Mouse (Mus musculus) left cerebral cortex, postnatal 36 days (tissue): ENCODE measurements around the gene Arhgap28. TPM values are rescaled to one million over a fixed set of nuclear protein-coding genes. Genes with fewer than 3 reads are reported as not detected.

Experiments
- DNase-seq, 2 experiments: peaks; one replicate each; pipeline ENCODE4 v3.0.0; 2021 to 2022; ENCODE audit warnings: low spot score in 2 of 2, mixed read lengths in 1 of 2
- intact Hi-C: fragments of 180-260 bp; cut with DNase I; formaldehyde crosslinking; loops from one replicate; pipeline ENCODE4 v1.15.1; 2025
- total RNA-seq, 2 experiments: library from RNA; stranded (reverse); gene quantifications; 2 replicates each; pipeline ENCODE4 v1.2.3; 2021

Arhgap28 gene
- total RNA-seq, 2 experiments from 2014 or later, result 0.43 to 0.44 TPM

GRCm38 (mm10) chr17:67948601-67949000 is 55.3 kb downstream of the Arhgap28 start:
- intact Hi-C loops, result no loop called here
- no peak for DNase-seq

- DNase-seq, result no peak
- intact Hi-C loops, result no loop called here
Observed at GRCm38 (mm10) chr17:67945453-67945852, 58.5 kb downstream of the Arhgap28 start.

- intact Hi-C loops, result no loop called here
- no peak for DNase-seq
Observed at GRCm38 (mm10) chr17:67944256-67944655, 59.7 kb downstream of the Arhgap28 start.

GRCm38 (mm10) chr17:67941026-67941425 is 62.9 kb downstream of the Arhgap28 start:
- no peak for DNase-seq
- intact Hi-C loops, result no loop called here

- intact Hi-C loops, result no loop called here
Observed at GRCm38 (mm10) chr17:67937050-67937449, 66.9 kb downstream of the Arhgap28 start.

GRCm38 (mm10) chr17:67935556-67935955 is 68.4 kb downstream of the Arhgap28 start:
- DNase-seq, result no peak
- intact Hi-C loops, result no loop called here

More at GRCm38 (mm10) chr17:67937050-67937449, 66.9 kb downstream of the Arhgap28 start:
- DNase-seq, result no peak

- DNase-seq, result no peak
- intact Hi-C loops, result no loop called here
Observed at GRCm38 (mm10) chr17:67931396-67931795, 72.5 kb downstream of the Arhgap28 start.

- intact Hi-C loops, result no loop called here
- no peak for DNase-seq
Observed at GRCm38 (mm10) chr17:67930957-67931356, 73.0 kb downstream of the Arhgap28 start.

GRCm38 (mm10) chr17:67930467-67930866 is 73.5 kb downstream of the Arhgap28 start:
- no peak for DNase-seq

GRCm38 (mm10) chr17:67928280-67928679 is 75.6 kb downstream of the Arhgap28 start:
- intact Hi-C loops, result no loop called here

More at GRCm38 (mm10) chr17:67930467-67930866, 73.5 kb downstream of the Arhgap28 start:
- intact Hi-C loops, result no loop called here

GRCm38 (mm10) chr17:67927864-67928263 is 76.1 kb downstream of the Arhgap28 start:
- intact Hi-C loops, result no loop called here
- no peak for DNase-seq

More at GRCm38 (mm10) chr17:67928280-67928679, 75.6 kb downstream of the Arhgap28 start:
- DNase-seq, result no peak

- intact Hi-C loops, result no loop called here
- no peak for DNase-seq
Observed at GRCm38 (mm10) chr17:67919959-67920358, 84.0 kb downstream of the Arhgap28 start.

GRCm38 (mm10) chr17:67918201-67918600 is 85.7 kb downstream of the Arhgap28 start:
- intact Hi-C loops, result no loop called here
- DNase-seq, result no peak

GRCm38 (mm10) chr17:67916901-67917300 is 87.0 kb downstream of the Arhgap28 start:
- intact Hi-C loops, result no loop called here
- no peak for DNase-seq

- no peak for DNase-seq
- intact Hi-C loops, result loop anchor here (1.0 kb wide), 1 partner anchor 254 kb away; no protein-coding TSS in a partner anchor
Observed at GRCm38 (mm10) chr17:67912640-67913039, 91.3 kb downstream of the Arhgap28 start.

GRCm38 (mm10) chr17:67912051-67912450 is 91.9 kb downstream of the Arhgap28 start:
- intact Hi-C loops, result loop anchor here (1.0 kb wide), 1 partner anchor 254 kb away; no protein-coding TSS in a partner anchor
- DNase-seq, result no peak

GRCm38 (mm10) chr17:67908537-67908936 is 95.4 kb downstream of the Arhgap28 start:
- no peak for DNase-seq
- intact Hi-C loops, result no loop called here

- intact Hi-C loops, result no loop called here
Observed at GRCm38 (mm10) chr17:67908137-67908536, 95.8 kb downstream of the Arhgap28 start.

GRCm38 (mm10) chr17:67907532-67908054 is 96.3 kb downstream of the Arhgap28 start:
- no peak for DNase-seq
- intact Hi-C loops, result no loop called here

More at GRCm38 (mm10) chr17:67908137-67908536, 95.8 kb downstream of the Arhgap28 start:
- DNase-seq, result no peak

GRCm38 (mm10) chr17:67906236-67906635 is 97.7 kb downstream of the Arhgap28 start:
- DNase-seq, result no peak
- intact Hi-C loops, result no loop called here

- no peak for DNase-seq
- intact Hi-C loops, result no loop called here
Observed at GRCm38 (mm10) chr17:67904315-67904944, 99.5 kb downstream of the Arhgap28 start.
